29 mouse cellular contexts compared by ENCODE assay signal in genomic region chr1:142606082-142606481, GRCm38 (mm10).
"Had no signal": no experiment of that assay in that cellular context is flagged by ENCODE, and none has a peak within 500 bp of the region (broad histone marks: within the 10 kb centered on the region; RNA-seq: fewer than 3 reads in every experiment).

No protein-coding gene starts in this region.

- H3K9ac ChIP-seq: heart, embryonic 13.5 days; heart, embryonic 15.5 days; hindbrain, embryonic 12.5 days; hindbrain, embryonic 14.5 days; intestine, embryonic 15.5 days; limb, embryonic 12.5 days; liver, embryonic 13.5 days; liver, embryonic 15.5 days had no signal

- H3K27me3 ChIP-seq: heart, embryonic 13.5 days; heart, embryonic 15.5 days; hindbrain, embryonic 12.5 days; intestine, embryonic 15.5 days; limb, embryonic 12.5 days; liver, embryonic 13.5 days; liver, embryonic 15.5 days had no signal

- H3K4me1 ChIP-seq: heart, embryonic 13.5 days; heart, embryonic 15.5 days; hindbrain, embryonic 10.5 days; hindbrain, embryonic 12.5 days; intestine, embryonic 15.5 days; limb, embryonic 10.5 days; limb, embryonic 12.5 days; liver, embryonic 13.5 days; liver, embryonic 15.5 days had no signal

- H3K9me3 ChIP-seq: heart, embryonic 13.5 days; heart, embryonic 15.5 days; hindbrain, embryonic 10.5 days; hindbrain, embryonic 12.5 days; intestine, embryonic 15.5 days; limb, embryonic 10.5 days; limb, embryonic 12.5 days; liver, embryonic 15.5 days had no signal

- DNase-seq: gastrocnemius, postnatal 14 days; gastrocnemius, postnatal 36 days; heart, adult 11 months; heart, adult 2 months; heart, postnatal 14 days; heart, postnatal 36 days; kidney, adult 18-20 months; kidney, adult 8-10 months; kidney, postnatal 10 days; kidney, postnatal 25 days; kidney, postnatal 4 days; liver; liver, embryonic 13.5 days had no signal

- ATAC-seq: hindbrain, embryonic 16.5 days; inflammation-experienced regulatory T-cells, adult 6 months; intestine, embryonic 15.5 days; intestine, postnatal 0 days had no signal

- H3K4me3 ChIP-seq: heart, adult 2 months; heart, embryonic 13.5 days; heart, embryonic 15.5 days; hindbrain, embryonic 10.5 days; hindbrain, embryonic 12.5 days; intestine, embryonic 15.5 days; layer of hippocampus, adult 2 months; left cerebral cortex, adult 2 months; limb, embryonic 10.5 days; limb, embryonic 12.5 days; liver, embryonic 13.5 days; liver, embryonic 15.5 days had no signal

- H3K27ac ChIP-seq: heart, adult 2 months; heart, embryonic 13.5 days; heart, embryonic 15.5 days; hindbrain, embryonic 10.5 days; hindbrain, embryonic 12.5 days; hindbrain, embryonic 14.5 days; intestine, embryonic 15.5 days; layer of hippocampus, adult 2 months; left cerebral cortex, adult 2 months; limb, embryonic 10.5 days; limb, embryonic 12.5 days; liver, embryonic 13.5 days; liver, embryonic 15.5 days had no signal

- H3K4me2 ChIP-seq: heart, embryonic 11.5 days; heart, embryonic 13.5 days; heart, embryonic 15.5 days; hindbrain, embryonic 12.5 days; hindbrain, embryonic 14.5 days; intestine, embryonic 15.5 days; limb, embryonic 12.5 days; liver, embryonic 11.5 days; liver, embryonic 13.5 days; liver, embryonic 15.5 days had no signal

- H3K36me3 ChIP-seq: heart, embryonic 13.5 days; heart, embryonic 15.5 days; hindbrain, embryonic 10.5 days; hindbrain, embryonic 12.5 days; intestine, embryonic 15.5 days; limb, embryonic 10.5 days; limb, embryonic 12.5 days; liver, embryonic 13.5 days; liver, embryonic 15.5 days had no signal
